Mouse (Mus musculus) induced T-regulatory cell, adult 2 months (primary cell): ENCODE results near the gene Pax1.
A peak's percentile ranks its signal among the peaks of the same experiment; 100 is the strongest.

ENCODE experiments used
- DNase-seq: peaks from one replicate; pipeline ENCODE4 v3.0.0-alpha.2; 2012; ENCODE audit warnings: low read depth

Gene Pax1

DNA sequence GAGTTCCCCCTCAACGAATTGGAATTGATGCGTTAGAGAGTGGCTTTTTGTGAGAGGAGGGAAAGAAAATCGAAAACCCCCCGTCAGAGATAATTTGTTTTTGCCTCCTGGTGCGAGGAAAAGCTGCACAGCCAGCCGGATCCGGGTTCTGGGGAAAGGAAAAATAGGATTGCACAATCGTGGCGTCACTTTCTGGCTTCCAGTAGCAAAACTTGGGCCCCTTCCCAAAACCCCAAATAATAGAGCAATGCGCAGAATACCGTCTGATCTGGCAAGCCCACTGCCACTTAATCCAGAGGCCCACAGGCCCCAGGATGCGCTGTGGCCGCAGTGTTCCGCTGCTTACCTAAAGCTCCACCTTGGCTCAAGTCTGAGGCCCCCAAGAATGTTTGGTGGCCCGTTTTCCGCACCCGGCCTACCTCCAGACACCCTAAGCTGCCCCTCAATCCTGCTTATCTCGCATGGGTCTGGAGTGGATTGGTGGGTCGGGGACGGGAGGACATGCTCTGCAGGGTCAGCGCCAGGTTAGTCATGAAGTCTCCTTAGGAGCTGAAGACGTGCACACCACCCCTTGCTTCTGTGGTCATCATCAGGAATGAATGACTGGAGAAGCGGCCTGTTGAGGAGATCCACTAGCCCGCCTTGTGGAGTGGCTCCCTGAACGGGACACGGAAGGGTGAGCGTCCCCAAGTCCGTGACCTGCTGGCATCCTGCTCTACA, 11.4 kb downstream of the Pax1 start:
- no peak for DNase-seq

DNA sequence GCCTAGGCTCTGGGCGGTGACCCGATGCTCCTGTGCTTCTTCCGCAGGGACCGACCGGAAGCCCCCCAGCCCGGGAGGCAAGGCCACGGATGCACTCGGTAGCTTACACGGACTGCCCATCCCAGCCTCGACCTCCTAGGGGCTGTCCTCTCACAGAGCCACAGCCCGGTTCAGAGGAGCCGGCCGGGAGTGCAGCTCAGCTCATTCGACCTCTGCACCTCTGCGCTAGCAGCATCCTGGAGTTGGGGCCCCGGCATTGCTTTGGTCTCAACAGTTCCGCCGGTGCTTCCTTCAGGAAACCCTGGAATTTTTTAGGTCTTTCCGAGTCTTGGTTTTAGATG, 11.9 kb downstream of the Pax1 start:
- DNase-seq, result no peak

DNA sequence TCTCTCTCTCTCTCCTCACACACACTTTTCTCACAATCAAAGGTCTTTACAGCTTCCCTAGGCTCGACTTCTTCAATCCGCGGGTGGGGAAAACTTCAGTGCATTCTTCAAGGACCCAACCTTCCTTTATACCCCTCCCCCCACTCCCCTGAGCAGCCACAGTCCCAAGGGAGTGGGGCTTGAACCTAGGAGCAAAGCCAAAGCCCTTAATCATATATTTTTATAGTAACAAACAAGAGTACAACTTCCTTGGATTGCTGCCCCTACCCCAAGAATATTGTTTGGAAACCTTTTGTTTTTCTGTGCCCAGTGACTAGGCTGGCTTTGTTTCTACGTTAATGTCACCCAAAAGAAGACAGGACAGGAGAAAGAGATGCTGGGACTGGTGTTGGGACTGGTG, 12.5 kb downstream of the Pax1 start:
- no peak for DNase-seq

- no peak for DNase-seq
Observed at GRCm38 (mm10) chr2:147375019-147375715, 13.4 kb downstream of the Pax1 start.

- peak; percentile 18 for DNase-seq
Observed at GRCm38 (mm10) chr2:147378934-147379333, 17.2 kb downstream of the Pax1 start.

- no peak for DNase-seq
Observed at GRCm38 (mm10) chr2:147383373-147383772, 21.6 kb downstream of the Pax1 start.

DNA sequence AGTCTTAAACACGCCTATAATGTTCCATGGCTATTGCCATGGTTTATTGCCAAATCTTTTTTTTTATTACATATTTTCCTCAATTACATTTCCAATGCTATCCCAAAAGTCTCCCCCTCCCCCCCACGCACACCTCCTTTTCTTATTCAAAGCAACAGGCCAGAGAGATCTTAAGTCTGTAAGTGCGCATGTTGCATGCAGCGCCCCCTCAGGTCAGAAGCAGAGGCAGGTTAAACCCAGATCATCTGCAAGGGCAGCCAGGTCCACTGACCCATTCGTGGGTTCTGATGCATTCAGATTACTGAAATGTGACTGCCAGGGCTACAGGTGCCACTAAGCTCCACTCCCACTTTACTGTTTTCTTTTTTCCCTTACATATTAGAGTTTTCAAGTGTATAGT, 25.2 kb downstream of the Pax1 start:
- no peak for DNase-seq

DNA sequence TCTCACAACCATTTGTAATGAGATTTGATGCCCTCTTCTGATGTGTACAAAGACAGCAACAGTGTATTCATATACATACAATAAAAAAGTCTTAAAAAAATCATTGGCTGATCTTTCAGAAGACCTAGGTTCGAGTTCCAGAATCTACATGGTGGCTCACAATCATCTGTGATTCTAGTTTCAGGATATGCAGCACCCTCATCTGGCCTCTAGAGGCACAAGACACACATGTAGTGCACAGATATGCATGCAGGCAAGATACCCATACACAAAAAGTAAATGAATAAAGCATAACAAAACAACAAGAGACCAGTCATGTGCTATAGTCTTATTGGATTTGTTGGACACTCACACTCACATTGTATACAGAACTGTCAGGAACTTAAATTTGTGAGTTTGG, 47.6 kb downstream of the Pax1 start:
- DNase-seq, result no peak

DNA sequence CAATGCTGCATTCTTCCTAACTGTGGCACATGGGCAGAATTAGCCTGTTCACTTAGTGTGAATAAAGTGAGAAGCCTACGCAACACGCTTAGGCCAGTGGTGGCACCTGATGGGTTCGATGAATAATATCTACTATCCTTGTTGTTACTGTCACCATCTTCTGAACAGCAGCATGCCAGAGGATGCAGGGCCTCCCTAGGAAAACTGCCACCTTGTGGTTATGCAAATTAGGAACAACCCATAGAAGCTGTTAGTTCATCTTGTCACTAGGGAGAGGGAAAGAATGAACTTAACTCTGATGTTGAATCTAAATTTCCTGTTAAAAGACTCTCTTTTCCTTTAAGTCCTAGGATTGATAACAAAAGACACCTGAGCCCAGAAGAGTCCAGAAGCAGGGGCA, 53.3 kb downstream of the Pax1 start:
- no peak for DNase-seq

DNA sequence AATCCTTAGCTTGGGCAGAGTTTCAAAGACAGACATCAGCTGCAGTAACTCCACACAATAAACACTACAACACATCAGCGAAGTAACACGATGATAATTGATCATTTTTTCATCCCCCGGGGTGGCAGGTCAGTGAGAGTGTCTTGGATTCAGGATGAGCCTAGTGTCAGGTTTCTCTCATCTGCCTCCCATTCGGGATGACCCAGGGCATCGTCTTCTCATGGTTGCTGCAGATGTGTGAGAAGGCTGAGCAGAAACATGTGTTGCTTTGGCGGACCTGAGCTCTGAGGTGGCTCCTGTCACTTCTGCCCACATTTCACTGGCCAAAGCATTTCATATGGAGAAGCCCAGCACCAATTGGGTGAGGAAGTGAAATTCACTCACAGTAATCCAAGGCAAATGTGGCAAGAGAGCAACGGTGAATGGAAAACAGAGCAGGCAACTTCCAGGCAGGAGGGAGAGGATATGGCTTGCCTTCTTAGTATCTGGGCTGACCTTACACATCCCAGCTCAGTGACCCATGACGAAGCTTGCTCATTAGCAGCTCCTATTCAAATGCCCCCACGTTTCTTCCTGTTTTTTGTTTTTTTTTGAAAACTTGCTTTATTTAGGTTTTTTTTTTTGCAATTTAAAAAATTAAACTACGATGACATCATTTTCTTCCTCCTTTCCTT, 63.0 kb downstream of the Pax1 start:
- no peak for DNase-seq

DNA sequence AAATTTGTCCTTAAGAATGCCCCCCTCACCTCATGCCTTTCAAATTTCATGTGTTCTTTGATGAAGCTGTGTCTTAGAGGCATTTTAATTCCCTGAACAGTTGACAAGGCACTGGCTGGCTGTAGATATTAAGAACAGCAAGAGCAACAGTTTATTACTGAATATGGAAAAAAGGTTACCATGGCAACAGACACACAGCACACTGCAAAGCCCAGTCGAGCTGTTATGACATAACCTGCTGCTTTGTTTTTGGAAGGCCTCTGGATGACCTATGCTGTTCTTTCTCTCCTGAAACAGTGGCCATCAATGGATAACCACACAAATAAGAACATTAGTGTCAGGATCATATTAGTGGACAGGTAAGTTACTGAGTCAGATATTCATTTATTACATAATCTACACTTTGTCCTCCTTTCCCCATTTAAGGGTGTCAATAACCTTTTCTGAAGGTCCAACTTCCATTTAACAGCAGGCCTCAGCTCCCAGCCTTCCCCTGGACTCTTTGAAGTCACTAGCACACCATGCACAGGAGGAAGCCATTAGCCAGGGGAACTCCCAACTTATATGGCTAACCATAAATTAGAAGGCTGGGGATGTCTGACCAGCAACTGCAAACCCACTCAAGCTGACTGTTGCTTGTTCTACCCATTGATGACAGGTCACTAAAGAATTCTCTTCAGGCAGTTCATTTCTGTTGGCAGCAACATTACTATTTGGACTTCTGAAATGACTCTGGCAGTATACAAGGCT, 68.1 kb downstream of the Pax1 start:
- no peak for DNase-seq

- no peak for DNase-seq
Observed at GRCm38 (mm10) chr2:147433120-147433519, 71.4 kb downstream of the Pax1 start.
